Mouse (Mus musculus) B cell, adult 67 days (primary cell): ENCODE measurements around the gene Gm20532. TPM values are rescaled to one million over a fixed set of nuclear protein-coding genes. Genes with fewer than 3 reads are reported as not detected.

Source experiments
- total RNA-seq, 2 experiments: library from RNA; stranded (reverse); gene quantifications; 4 replicates each; pipeline ENCODE4 v1.2.4; 2023

Gm20532 gene
- total RNA-seq, result not detected

DNA sequence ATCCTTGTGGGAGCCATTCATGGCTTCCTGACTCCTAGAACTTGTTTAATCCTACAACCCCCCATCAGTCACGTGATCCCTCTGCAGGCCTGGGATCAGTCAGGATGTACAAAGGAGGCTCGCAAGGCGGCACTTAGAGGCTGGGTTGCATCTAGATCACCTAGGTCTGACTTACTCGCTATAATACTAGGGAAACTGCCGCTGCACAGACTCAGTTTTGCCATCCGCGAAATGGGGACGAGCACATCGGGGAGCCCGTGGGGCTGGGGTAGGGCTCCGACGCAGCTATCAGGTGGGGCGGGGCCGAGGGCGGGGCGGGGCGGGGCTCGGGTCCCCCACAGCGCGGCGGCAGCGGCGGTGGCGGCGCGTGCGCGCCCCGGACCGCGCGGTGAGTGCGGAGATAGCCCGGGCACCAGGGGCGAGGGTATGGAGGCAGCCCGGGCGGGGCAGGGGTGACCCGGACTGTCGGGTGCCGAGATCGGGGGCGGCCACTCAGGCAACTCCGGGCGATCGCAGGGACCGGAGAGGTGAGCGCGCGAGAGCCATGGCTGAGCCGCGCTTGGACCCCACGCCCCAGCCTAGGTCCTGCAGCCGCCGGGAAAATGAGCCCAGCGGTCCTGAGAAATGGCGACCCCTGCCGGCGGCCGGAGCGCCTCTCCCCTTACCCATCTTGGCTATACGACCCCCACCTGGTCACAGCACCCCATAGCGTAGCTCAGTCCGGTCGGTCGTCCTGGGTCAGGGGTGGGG, at the start of gene Gm20532:
Gene Gm20532, plus strand, starts transcription at position 346 of the 750 bp plus-strand sequence.

DNA sequence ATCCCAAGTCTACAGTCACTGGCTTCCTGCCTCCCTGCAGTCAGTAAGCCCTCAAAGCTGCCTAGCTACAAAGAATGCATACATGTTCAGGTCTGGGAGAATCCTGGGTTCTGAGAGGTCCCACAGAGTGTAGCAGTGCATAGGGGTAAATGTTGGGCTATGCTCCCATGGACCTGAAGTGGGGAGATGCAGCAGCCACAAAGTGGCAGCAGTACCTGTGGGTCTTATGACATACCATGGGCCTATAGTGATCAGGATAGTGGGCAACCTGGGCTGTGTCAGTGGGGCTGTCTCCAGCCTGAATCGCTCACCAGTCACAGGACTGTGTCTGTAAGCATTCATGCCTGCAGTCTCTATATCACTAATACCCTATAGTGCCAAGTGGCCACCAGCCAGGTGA, 6.7 kb upstream of the Gm20532 start, which contains the start of gene Egfl7:
Gene Egfl7, plus strand, starts transcription at position 301 of the 400 bp plus-strand sequence.

DNA sequence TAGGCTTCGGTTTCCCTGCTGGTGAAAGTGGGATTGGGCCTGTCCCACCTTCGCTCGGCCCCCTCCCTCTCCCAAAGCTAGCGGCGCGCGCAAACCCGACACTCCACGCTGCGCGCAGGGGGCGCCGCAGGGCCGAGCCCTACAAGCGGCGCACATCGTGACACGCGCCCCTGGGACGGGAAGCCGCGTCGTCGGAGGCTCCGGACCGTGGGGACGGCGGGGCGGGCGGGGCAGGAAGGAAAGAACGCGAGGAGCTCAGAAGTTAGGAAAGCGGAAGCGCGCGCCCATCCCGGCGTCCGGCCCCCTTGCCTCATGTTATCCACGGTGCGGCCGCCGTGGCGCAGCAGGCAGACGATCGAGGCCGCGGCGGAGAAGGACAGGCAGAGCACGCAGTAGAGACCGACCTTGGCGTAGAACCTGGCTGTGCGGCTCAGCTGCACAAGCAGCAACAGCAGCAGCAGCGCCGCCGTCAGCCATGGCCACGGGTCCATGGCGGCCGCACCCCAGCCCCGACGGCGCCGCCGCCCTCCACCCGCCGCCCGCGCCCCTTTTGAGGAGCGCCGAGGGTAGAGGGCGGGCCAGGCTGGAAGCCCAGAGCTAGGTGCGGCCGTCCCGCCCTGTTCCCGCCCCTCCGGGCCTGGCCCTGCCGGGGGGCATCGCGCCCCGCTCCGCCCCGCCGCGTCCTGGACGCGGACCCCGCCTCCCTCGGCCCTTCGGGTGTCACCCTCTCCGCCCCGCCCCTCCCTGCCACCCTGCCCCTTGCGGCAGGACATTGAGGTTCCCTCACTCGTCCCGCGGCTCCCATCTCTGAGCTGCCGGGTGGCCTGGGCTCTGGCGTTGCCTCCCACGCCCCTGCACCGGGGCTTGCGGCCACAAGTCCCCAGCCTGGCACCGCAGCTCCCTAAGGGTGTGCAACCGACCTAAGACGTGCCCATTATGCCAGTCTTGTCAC, 17.6 kb downstream of the Gm20532 start, which contains the start of gene Agpat2:
Gene Agpat2, minus strand, starts transcription at position 698 of the 952 bp plus-strand sequence.

DNA sequence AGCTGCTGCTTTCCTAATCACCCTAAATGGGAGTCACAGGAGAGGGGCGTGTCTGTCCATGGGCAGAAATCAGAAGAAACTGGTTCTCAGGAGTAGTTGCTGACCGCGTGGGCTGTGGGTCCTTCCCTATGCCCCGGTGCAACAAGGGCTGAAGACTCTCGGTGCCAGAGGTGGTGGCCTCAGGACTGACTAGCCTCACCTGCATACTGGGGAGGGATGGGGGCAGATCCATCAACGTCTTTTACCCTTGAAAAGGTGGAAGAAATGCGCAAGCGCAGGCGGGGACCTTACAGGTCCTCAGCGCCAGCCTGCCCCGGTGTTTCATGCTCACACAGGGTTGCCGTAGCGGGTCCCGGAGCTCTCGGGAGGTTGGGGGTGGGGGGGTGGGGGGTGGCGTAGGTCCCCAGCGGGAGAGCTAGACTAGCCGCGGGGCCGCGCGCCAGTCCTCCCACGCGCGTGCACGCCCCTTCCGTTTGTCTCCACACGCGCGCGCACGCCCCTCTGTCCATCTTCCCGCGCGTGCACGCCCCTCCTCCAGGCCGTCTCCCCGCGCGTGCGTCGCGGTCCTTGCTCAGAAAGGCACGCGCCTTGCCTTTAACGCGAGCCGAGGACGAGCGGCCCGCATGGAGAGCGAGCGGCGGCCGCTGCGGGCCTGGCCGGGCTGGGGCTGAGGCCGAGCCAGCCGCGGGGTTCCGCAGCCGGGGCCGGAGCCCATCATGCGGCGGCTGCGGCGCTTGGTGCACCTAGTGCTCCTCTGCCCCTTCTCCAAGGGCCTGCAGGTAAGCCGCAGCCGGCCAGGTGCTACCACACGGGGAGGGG, 41.7 kb downstream of the Gm20532 start, which contains the start of gene Fam69b:
Gene Fam69b, plus strand, starts transcription at position 537 of the 819 bp plus-strand sequence.

DNA sequence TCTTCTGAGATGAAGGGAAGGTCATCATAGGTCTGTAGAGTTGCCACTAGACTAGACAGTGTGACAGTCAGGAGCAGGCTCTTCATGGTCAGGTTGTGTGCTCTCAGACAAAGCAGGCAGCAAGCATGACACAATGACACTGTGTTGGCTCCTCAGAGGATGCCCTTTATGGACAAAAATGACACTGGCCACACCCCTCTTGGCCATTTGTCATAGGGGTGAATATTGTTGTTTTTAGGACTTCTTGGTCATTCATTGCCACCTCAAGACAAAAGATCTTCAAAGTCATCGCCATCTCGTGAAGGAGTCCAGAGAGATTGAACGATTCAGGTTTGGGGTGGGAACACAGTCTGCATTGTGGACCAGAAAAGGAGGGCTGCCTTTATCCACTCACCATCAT, 84.7 kb downstream of the Gm20532 start, which contains the start of gene Lcn4:
Gene Lcn4, minus strand, starts transcription at position 101 of the 400 bp plus-strand sequence.

Other genes with a start within 250 kb of the Gm20532 start
- gene Dnlz, start 234.5 kb upstream of the Gm20532 start, total RNA-seq, result 10 to 100 TPM; 10.7 to 11.2 TPM
- not detected for gene Card9, start 225.7 kb upstream of the Gm20532 start, total RNA-seq
- 100 to 1,000 TPM; 107 to 122 TPM for gene Snapc4, start 206.0 kb upstream of the Gm20532 start, total RNA-seq
- gene Entr1, start 197.3 kb upstream of the Gm20532 start, total RNA-seq, result 100 to 1,000 TPM; 138 to 150 TPM
- 10 to 100 TPM; 89.9 to 99.2 TPM for gene Pmpca, start 197.3 kb upstream of the Gm20532 start, total RNA-seq
- gene Inpp5e, start 177.4 kb upstream of the Gm20532 start, total RNA-seq, result 10 to 100 TPM; 35.6 to 36.4 TPM
- 100 to 1,000 TPM in 1 of 2 experiments, 10 to 100 TPM in 1; 80.5 to 105 TPM for gene Sec16a, start 141.4 kb upstream of the Gm20532 start, total RNA-seq
- gene Notch1, start 70.0 kb upstream of the Gm20532 start, total RNA-seq, result 10 to 100 TPM; 33.9 to 35.8 TPM
- gene Egfl7, start 6.6 kb upstream of the Gm20532 start, total RNA-seq, result 1 to 10 TPM in 1 of 2 experiments, not detected in 1; 1.6 TPM
- gene Agpat2, start 17.8 kb downstream of the Gm20532 start, total RNA-seq, result 10 to 100 TPM; 22.7 to 24.5 TPM
- gene Fam69b, start 41.8 kb downstream of the Gm20532 start, total RNA-seq, result 1 to 10 TPM; 5.0 to 5.5 TPM
- gene Lcn4, start 84.6 kb downstream of the Gm20532 start, total RNA-seq, result not detected